Mouse (Mus musculus) monocyte, adult 5-6 weeks (primary cell): ENCODE measurements at regions not wholly inside any gene's neighbourhood (a gene's known extent, or its start where the extent isn't known, plus 50 kb on each side); places are given as distances from the start of the nearest gene placed in this dataset.

Source experiments
- ATAC-seq: fragments of 153-309, 156-312 bp; replicated peaks from 2 replicates; pipeline ENCODE4 v1.8.0; 2017; ENCODE audit warnings: mild to moderate bottlenecking; ENCODE audit not compliant: low TSS enrichment, insufficient number of reproducible peaks, severe bottlenecking, poor library complexity, low FRiP score

GRCm38 (mm10) chr3:120934401-120934800 lies 237.1 kb downstream of the Rwdd3 start:
- ATAC-seq, result no peak

DNA sequence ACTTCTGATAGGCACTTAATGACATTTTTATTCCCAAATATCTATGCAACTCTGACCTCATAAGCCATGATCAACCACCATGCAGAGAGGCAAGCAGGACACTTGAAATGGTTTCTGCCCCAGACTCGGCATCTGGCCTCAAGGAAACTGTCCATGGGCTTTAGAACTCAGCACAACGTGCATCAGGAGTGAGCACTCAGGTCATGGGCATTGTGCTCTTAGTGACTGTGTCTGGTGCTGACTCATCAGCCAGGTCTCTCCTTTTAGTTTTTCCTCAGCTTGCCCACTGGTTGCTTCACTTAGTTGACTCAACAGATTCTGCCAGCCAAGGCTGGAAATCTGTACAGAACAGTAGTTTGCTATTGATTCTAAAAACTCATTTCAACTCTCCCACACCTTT lies 251.1 kb downstream of the Rwdd3 start:
- no peak for ATAC-seq

- ATAC-seq, result no peak
These were observed 272.6 kb downstream of the Rwdd3 start for GRCm38 (mm10) chr3:120898931-120899330.

- no peak for ATAC-seq
These were observed 273.2 kb downstream of the Rwdd3 start for GRCm38 (mm10) chr3:120898258-120898657.

DNA sequence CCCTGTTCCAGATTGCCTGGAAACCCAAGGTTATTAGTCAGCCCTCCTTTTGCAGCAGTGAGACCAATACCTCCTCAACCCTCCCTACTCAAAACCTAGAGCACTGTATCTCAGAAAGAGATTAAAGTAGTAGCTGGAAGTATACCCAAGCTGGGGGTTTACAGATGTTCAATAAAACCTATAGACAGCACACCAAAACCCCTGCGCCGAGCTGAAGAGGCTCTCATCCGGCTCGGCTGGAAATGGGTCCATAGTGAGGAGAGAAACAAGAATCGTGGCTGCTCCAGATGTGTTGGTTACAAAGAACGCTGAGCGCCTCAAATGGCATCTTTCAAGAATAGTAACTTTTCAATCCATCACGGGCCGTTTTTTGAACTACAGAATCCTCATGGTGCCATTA lies 273.7 kb downstream of the Rwdd3 start:
- ATAC-seq, result no peak

DNA sequence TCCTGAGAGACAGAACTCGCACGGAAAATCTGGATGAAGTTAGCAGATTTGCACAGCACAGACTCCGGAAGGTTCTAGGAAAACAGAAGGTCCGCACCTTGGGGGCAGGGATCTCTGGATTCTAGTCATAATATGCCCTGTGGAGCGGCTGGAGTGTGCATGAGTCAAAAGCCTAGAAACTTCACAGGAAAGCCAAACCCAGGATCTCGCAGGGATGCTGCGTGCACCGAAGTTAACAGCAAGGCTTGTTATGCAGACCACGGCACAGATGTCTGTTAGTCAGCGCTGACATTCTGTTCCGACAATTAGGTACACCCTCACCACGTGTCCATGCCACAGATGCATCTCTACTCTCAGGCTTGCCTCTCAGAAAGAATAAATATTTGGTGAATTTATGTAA lies 274.3 kb downstream of the Rwdd3 start:
- ATAC-seq, result no peak

GRCm38 (mm10) chr3:120886063-120886841 lies 285.2 kb downstream of the Rwdd3 start:
- ATAC-seq, result no peak

DNA sequence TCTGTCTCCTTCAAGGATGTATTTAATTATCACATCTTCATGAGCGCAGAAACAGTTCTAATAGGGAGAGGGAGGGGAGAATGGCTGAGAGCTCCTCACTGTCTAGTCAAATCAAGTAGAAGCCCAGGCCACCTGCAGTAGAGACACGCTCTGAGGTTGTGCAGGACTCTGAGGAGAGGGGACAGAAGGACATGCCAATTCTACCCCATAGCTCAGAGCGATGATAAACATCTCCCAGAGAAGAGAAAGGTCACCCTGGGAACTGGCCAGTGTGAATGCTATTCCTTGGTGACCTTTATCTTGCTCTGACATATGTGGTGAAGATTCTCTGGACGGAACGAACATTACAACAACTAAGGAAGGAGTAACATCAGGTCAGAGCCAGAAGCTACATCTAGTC lies 286.1 kb downstream of the Rwdd3 start:
- no peak for ATAC-seq

DNA sequence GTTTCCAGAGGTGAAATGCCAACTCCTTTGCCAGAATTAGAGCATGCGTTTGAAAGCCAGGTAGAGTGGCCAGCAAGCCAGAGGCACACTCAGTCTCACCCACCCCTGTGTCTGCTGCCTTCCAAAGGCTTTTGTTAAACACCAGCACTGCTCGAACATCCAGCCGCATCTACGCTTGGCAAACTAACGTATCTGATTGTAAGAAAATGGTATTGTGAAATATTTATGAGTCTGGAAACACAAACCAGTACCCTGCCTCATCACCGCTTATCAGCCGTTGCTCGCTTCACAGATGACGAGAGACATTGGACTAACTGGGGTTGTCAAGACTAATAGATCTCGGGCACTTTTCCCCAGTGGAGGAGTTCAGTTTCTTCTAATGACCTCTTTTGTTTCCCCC lies 287.3 kb downstream of the Rwdd3 start:
- no peak for ATAC-seq

DNA sequence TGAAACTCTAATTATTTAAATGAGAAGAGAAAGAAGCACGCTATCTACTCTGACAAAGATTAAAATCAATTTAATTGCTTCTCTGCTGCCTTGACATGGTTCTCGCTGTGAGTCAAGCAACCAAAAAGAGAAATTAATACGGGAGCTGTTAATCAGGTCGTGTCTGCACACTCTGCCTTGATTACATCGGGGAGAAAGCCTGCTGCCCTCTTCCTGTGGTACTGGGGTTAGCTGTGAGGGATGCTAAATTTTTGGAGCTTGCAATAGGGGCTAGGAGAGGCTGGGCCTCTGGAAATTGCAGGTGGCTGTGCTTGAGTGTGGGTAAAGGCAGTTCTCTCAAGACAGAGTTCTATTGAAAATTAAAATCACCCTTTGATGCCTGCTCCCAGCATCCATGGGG lies 287.8 kb downstream of the Rwdd3 start:
- no peak for ATAC-seq

DNA sequence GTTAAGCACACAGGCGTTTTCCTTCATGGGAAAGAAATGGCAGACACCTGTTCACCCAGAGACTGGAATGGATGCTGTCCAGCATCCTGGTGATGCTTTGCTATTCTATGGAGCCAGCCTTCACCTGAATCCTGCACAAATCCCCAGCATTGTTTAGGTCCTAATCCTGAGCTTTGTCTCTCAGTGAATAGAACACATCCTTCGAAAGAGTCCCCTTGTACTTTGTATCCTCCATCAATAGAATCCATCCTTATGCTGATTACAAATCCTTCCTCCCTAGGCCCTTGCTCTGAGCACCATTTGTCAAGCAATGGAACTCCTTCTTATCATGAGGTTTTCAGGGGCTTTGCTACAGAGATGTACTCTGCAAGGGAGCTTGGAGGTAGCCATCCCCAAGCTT lies 292.1 kb downstream of the Rwdd3 start:
- ATAC-seq, result no peak

GRCm38 (mm10) chr3:120875740-120876139 lies 295.8 kb downstream of the Rwdd3 start:
- no peak for ATAC-seq

DNA sequence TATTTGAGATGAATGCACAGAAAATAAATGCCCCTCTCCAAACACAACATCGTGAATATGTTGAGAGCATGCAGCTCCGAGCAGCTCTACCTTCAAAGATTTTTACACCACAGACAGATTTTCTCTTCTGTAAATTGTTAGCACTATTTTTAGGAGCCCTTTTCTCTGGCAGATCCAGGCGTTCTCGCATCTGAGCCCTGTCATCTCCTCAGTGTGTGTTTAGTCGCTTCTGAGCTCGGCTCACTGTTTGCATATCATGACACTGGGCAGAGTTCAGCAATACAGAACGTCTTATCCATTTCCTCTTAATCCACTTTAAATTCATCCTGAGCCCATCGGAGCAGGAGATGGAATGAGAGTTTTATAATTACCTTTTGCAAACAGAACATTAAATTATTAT lies 306.5 kb downstream of the Rwdd3 start:
- no peak for ATAC-seq

DNA sequence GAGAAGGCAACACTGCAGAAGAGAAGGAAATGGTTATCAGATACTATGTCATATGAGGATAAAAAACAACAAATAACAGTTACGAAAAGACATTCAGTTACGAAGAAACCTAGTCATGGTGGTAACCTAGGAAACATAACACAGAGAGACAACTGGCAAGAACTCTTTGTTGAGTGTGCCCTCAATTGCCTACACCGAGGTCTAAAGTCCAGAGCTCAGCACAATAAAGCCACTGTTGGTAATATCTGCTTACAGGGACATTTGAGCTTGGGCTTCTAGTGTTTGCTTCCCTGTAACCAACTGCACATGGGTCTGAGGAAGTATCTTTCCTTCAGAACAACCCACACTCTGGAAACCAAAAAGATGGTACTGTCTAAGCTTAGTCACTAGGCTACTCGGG lies 309.9 kb downstream of the Rwdd3 start:
- ATAC-seq, result no peak

GRCm38 (mm10) chr3:120858281-120858680 lies 313.2 kb downstream of the Rwdd3 start:
- no peak for ATAC-seq

DNA sequence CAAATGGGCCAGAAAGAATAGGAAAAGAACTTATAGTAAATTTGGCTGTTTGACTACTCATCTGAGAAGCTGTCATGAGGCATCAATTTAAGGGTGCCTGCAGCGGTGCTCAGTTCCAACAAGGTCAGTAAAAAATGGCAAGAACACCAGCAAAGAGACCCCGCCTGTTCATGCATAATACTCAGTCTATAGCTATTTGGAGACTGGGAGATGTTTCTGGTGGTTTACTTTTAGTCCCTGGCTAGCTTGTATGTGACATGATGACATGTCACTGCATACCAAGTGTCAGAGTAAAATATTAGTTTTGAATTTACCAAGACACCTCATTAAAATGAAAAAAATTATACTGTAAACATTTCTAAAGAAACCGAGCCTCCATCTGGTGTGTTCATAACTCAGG lies 317.2 kb downstream of the Rwdd3 start:
- no peak for ATAC-seq

DNA sequence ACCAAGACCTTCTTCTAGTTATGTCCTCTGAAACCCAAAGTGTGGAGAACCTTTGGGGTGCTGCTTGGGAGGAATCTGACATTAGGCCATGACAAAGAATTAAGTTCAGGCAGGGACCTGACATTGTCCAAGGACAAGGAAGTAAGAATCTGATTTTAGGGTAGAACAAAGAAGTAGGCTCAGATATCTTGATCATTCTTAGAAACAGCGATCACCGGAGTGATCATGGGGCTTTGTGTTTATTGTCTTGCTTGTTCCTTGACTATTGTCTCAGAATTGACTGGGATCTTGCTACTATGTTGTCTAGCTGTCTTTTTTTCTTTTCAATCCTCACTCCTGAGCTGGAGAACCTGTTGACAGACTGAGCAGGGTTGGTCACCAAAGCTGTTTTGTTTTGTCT lies 327.9 kb downstream of the Rwdd3 start:
- ATAC-seq, result no peak

GRCm38 (mm10) chr3:120823536-120823935 lies 348.0 kb downstream of the Rwdd3 start:
- ATAC-seq, result no peak

GRCm38 (mm10) chr3:120811901-120812300 lies 359.6 kb downstream of the Rwdd3 start:
- no peak for ATAC-seq

- no peak for ATAC-seq
These were observed 361.0 kb downstream of the Rwdd3 start for GRCm38 (mm10) chr3:120810527-120810926.

DNA sequence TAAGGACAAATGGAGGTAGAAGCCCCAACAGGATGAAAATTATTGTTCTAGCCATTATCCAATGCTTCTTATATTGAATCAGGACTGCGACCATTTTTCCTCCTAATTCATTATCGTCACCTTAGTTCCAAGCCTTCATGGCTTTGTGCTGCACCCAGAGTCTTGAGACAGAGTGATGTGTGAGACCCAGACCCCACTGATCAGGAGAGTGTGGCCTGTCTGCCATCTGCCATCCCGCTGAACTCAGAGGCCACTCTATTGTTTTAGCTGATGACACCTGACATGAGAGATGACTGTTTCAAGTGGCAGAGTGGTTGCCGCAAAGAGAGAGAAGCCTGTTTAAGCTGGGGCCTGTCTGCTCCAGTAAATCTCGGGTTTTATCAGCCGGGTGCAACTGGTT lies 361.4 kb downstream of the Rwdd3 start:
- no peak for ATAC-seq
